Mouse (Mus musculus): Measurements from ENCODE around the gene Arnt2.
A peak's percentile ranks its signal among the peaks of the same experiment; 100 is the strongest.

Arnt2 gene

DNA sequence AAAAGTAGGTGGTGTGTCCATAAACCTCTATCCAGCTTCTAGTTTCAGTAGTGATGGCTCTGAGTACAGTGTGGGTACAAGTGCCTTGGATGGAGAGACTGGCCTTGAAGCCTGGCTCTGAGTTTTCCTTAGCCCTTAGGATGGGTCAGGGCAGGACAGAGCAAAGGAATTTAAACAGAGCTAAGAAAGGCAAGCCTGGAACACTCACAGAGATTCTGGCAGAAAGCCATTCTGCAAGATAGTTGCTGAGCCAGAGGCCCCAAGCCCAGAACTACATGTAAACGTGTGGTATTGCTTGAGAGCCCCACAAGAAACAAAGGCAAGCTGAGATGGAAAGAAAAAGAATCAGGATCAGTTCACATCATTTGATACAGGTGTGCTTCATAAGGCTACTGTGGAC, 70.8 kb downstream of the Arnt2 start:
- DNase-seq = peak; percentile 6 to 31

DNA sequence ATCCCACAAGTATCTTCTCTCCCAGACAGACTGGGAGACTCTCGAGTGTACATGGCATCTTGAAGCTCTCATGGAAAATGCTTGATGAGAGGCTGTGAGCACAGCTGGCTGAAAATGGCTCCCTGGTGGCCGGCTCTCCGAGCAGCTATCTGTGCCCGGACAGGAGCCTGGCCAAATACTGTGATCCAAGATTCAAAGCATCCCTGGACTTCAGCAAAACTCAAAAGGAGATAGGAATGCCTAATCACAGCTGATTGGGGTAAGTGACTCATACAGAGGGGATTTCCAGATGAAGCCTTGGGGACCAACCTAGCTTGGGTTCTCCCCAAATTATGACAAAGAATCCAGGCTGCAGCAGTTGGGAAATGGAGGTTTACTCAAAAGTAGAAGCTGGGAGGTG, 72.2 kb downstream of the Arnt2 start:
- no peak for DNase-seq

DNA sequence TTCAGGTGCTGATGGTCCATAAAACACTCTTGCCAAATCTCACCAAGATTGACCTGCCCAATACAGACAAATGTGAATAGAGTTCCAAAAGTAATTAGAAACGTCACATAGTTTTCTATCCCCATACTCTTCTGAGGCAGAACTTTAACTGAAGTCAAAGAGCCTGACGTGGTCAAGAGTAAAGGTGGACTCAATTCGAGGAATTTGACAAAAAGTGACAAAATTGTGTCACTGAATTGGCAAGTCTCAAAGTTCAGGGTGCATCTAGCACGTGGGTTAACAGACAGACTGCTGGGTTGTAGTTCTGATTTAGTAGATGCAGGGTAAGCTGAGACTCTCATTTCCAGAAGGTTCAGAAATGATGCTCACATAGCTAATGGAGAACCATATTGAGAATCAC, 73.1 kb downstream of the Arnt2 start:
- DNase-seq = no peak

DNA sequence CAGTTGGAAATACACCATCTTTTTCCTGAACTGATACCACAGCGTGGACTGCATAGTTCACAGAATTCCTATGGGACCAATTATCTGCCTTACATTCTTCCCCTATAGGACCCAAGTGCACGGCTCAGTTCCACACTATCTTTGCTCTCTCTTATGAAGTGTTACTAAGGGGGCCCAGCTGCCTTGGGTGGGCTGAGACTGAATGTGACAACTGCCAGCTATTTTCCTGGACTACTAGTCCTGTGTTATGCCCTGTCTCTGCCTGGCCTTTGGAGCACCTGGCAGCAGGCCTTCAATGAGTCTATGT, 73.4 kb downstream of the Arnt2 start:
- DNase-seq = no peak

DNA sequence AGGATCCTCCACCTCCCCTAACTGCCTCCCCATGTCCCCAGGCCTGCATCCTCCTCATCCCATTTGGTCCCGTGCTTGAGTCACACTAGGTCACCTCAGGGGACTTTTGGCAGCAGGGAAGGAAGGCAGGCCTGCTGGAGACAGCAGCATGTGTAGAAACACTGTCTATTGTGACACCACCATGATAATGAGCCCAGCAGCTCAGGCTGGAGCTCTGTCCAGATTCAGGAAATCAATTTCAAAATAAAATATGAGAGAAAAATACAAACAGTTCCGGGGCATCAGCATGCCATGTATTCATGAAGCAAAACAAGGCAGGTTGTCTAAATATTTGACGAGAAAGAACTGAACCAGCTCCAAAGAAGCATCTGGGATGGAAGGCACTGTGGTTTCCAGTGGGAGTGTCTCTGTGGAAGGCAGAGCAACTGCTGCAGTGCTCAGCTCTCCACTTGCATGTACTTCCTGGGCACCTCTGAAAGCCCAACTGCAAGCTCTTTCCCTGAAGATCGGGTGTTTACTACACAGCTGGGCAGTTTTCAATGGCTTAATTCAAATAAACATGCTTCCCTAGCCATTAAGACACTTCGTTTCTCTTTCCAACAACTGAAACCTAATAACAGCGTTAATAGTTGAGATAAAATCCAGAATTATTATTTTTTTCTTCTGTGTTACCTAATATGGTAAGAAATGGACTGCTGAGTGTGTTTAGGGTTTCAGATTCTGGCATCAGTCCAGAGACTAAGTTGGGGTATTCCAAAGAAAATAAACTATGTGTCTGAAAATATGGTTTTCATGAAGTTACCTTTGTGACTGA, 74.0 kb downstream of the Arnt2 start:
- no peak for DNase-seq

DNA sequence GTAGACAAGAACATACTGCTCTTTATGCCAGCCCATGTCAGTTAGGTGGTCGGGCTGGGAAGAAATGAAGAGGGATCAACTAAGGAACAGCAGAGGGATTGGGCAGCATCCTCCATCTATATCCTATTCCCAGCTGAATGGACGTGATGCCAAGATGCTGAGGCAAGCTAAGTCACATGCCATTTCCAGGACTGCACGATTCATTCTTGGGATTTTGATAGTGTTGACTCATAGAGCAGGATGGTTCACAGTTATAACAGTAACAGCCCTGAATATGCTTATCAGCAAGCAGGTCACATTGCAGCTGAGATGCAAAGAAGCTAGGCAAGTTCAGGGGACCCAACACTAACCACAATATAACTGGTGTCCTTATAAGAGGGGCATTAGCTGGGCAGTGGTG, 76.0 kb downstream of the Arnt2 start:
- no peak for DNase-seq

DNA sequence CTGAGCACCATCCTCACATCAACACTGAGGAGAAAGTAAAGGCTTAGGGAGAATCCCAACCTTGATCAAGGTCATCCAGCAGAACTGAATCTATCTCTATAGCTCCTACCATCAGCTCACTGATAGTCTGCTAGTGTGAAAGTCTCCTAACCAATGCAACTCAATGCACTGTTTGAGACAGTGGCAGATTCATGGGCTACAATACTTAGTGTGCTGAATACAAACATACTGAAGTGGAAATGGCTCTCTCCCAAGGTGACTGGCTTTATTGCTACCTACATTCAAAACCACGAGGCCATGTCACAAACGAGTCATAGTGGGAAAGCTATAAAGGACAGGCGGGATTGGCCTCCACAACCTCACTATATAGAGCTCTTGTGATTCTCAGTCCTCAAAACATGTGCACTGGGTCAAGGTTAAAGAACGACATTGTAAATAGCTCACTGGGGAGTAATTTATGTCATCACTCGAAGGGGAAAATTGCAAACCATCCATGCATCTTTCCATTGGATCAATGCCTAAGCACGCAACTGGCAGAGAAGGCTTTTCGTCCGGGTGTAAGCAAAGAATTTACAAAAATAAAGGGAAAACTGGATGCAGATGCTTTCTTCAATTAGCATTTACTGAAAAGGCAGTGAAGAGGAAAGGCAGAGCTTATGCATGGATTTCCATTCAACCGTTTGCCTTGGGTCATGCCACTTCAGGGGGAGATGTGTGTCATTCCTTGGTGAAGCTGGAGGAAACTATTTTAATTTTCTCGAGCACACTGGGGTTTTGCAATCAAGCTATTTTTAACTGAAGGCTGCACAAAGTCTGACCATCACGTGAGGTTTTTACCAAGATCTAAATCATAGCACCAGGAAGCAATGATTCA, 77.4 kb downstream of the Arnt2 start:
- no peak for DNase-seq

DNA sequence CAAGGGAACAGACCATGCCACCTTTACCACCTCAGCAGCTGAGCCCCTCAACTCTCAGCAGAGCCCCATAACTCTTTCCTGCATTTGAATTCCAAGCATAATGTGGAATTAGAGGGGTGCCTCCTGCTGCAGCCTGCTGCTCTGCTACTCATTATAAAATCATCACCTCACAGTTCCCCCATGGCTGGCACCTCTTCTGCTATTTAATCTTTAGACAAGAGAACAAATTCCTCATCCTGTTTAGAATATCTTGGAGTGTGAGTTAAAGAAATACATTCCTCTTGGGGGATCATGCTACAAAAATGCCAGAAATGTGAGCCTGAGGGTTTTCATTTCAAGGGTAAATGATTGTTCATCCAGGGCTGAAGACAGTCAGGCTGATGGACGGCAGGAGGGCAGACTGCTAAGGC, 80.8 kb downstream of the Arnt2 start:
- DNase-seq = no peak

DNA sequence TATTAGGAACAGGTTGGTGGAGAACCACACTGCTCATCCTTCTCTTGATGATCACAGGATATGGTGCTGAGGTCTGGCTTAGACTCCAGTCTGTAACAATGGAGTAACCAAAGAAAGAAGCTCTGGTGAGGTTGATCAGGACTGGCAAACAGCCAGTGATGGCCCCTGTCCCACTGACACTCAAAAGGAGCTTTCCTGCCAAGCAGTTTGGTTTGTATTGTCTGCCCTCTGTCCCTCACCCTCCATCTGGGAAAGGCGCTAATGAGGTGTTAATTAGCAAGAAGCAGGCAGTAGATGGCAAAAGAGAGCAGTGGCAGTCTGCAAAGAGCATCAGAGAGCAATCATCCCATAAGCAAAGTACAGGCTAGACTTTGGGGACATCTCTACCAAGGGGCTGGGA, 81.2 kb downstream of the Arnt2 start:
- peak; percentile 59 to 66 for DNase-seq

DNA sequence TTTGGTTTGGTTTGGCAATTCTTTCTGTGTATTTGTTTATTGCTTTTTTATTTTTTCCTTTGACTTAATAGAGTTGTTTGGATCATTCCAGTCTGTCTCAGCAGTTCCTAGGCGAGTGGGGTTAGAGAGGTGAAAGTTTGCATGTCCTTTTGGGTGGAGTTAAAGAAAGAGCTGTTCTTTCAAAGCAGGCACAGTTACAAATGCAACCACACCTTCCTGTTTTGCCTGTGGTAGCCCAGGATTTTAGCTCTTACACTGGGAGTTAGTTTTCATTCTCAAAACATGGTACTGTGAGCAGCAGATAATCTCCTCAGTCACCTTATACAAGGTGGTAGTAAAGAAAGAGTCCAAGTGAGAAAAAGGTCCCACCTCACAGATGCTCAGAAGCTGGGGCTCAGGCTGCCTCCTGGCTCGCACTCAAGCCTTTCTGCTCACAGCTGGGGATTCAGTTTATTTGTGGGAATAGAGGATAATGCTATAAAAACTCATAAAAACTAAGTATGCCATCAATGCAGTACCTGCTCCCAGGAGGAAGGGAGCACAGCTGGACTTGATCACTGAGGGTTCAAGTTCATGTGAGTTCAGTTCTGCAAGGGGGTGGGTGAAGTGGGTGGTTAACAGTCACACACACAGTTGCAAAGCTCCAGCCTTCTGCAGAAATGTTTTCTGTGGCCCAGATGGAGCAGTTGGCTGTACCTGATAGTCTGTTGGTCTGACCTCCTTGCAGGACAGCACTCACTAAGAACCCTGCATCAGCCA, 84.2 kb downstream of the Arnt2 start:
- no peak for DNase-seq

DNA sequence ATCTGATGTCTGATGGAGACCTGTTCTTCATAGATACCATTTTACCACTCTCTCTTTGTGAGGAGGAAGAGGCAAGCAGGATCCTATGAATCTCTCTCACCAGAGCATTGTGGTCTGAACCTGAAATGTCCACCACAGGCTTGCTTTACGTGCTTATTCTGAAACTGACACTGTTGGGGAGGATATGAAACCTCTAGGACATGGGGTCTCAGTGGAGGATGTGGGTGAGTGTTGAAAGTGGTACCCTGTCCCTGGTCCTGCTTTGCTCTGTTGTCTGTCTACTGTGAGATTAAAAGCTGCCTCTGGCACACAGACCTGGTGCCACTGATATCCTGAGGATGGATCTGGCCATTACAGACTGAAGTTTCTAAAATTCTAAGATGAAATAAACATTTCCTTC, 88.4 kb downstream of the Arnt2 start:
- DNase-seq = no peak

DNA sequence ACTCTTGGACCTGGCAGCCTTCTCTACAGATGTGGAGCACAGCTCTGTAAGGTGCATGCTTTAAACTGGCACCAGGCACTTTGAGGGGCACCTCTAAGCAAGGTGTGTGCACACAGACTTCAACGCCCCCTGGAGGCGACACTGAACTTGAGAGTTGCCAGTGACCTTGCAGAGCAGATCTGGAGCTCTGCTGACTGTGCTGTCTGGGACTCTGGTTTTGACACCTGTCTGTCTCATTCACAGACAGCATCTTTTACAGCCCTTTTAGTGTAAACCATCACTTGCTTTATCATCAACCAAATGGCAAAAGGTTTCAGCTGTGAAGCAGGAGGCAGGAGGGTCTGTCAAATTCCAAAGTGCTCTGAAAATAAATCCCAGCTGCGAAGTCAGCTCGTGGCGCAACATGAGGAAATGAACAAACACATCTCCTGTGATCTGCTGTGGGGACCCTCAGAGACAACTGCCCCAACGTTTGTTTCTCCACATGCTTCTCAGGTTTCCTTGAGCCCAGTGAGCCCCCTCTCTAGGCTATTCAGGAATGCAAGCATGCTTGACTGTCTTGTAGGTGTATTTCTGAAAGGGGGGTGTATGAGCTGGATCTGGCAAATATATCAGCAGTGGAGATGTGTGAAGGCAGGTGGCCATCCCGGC, 94.5 kb downstream of the Arnt2 start:
- peak in 1 of 2 experiments; percentile 31 for DNase-seq

DNA sequence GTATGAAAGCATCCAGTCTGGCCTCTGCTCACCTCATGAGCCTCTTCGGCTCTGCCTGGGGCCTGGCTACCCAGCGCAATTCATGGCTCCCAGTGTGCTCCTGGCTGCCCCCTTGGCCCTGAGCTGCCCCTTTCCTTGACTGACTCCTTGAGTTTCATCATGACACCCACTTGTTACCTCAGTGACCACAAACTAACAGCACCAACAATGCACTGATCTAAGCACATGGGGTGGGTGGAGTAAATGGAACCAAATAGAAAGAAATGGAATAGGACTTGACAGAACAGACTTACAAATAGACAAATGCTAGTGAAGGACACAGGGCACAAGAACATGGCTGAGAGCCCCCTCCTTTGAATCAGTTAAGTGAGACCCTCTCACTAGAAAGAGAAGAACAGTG, 95.2 kb downstream of the Arnt2 start:
- DNase-seq = no peak

DNA sequence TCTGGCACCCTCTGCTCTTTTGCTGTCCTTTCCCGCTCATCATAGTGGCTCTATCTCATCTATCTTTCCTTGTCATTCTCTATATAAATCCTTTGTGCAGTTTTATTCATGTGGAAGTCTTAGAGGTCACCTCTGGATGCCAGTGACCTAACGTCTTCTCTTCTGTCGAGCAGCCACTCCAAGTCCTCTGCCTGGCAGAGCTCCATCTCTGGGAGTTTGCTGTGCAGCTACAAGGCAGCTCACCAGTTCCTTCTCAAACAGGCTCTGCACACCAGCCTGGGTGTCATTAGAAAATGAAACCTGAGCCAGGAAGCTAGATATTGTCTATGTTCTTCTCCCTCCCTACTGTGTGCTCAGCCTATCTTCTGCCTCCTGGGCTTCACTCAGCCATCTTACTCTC, 98.4 kb downstream of the Arnt2 start:
- peak in 1 of 2 experiments; percentile 9 for DNase-seq

DNA sequence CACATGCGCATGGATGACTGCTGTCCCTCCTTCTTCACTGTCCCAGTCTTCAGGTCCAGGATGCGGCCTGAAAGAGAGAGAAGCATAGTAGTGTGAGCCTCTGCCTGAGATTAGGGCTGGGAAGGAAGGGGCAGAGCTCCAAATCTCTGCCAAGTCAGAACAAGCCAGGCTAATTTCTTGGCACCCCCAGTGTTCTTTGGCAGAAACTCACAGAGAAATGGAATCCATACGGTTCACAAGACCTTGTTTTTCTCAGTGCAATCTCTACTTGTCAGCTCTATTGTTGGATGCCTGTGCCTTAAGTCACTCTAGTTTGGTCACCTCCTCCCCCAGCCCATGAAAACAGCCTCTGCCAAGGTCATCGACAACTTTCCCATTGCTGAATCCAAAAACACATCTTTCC, 99.1 kb downstream of the Arnt2 start:
- peak; percentile 23 to 47 for DNase-seq

DNA sequence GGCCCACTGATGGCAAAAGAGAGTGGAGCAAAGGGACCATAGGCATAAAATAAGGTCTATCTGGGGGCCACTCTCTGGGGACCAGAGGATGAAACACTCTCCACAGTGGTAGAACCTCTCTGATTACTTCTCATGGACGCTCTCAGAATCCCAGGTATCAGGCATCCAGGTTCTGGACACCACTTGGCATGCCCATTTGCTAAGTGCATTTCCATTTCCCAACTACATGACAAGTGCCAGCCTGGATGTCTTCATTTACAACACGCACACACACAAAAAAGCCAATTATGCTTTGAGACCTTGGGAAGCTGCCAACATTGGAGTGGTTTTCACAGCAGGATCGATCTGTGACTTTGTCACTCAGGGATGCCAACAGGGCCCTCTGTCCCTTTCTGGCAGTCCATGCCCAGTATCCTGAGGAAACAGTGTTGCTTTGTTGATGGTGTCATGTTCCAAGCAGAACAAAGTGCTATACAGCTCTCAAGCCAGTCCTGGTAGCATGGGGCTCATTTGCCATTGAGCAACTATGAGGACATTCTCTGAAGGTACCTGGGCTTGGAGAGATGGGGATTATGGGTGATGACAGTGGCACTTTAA, 102.5 kb downstream of the Arnt2 start:
- peak; percentile 49 to 60 for DNase-seq

DNA sequence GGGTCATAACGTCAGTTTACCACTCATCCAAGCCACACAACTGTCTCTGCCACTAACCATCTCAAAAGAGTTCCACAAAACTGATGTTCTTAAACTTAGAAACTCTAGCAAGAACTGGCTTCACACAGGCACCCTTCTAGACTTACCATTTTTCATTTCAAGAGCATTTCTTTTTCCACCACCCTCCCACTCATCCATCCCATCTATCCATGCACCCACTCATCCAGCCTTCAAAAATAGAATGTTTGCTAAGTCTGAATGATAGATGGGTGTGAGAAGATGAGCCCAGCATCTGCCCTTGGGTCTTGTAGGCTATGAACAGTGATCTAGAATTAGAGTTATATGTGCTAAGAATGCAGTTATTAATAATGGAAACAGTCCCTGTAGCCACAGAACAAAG, 109.7 kb downstream of the Arnt2 start:
- DNase-seq = no peak

DNA sequence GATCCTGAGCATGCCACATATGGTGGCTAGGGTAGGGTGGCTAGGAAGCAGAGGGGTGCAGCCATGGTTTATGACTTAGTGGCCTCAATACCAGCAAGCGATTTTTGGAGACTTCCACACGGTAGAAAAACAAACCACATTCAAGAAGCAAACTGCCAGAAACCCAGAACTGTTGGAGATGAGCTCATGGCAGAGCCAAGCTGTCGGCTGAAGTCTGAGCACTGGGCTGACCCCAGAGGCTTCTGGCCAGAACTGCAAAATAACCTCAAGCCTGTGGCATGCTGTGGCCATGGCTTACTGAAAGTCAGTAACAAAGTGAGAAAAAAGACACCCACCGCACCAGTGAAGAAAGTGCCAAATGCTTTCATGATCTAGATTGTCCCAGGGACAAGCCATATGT, 110.4 kb downstream of the Arnt2 start:
- peak in 1 of 2 experiments; percentile 18 for DNase-seq

DNA sequence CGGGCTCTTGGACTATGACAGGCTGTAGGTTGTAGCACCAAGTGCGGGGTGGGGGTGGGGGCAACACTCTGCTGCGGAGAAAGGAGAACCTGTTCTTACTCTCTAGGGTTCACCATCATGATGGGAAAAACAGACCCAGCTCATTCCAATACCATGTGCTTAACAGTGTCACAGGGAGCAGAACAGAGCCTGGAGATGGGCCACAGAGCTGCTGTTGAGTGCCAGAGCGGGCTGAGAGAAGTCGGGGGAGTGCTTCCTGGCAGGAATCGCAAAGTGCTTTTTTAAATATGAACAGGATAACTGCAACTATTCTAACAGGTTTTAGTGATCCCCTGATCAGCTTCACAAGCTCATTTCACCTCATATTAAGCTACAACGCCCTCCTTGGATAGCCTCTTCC, 116.9 kb downstream of the Arnt2 start:
- DNase-seq = no peak

DNA sequence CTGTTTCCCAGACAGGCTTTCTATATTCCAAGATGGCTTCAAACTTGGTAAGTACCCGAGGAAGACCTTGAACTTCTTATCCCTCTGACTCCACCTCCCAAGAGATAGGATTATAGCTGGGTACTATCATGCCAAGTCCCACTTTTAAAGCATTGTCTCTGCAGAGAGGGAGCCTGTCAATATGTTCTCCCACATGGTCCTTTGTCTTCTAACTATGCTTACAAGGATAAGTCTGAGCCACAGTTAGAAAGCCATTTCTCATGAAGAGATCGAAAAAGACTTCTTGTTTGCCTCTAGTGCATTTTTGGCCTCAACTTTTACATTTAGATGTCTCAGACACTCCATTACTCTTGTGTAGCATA, 122.8 kb downstream of the Arnt2 start:
- DNase-seq = no peak

DNA sequence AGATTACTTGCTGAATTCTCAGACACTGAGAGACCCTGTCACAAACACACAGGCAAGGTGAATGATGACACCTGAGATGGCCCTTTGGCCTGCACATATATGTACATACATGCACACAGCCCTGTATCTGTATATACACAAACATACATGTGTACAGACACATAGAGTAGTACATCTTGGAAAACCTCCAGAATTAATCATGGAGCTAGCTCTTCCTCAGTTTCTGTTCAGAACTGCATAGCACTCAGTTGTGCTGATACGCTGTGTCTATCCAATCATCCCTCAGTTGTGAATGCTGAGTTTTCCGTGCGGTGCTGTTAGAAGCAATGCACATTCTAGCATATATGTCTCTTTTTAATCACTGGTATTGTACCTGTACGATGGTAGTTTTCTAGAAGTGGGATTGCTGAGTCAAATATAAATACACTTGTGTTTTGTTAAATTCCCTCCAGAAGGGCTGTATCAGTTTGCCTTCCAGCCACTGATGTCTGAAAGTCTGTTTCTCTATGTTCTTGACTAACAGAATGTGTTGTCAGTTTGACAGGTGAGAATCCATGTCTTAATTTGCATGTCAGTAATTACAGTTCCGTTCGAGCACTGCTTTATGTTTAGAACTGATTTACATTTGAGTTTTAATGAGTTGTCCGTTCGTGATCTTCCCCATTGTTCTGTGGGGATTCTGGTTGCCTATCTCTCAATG, 123.3 kb downstream of the Arnt2 start:
- DNase-seq = no peak

DNA sequence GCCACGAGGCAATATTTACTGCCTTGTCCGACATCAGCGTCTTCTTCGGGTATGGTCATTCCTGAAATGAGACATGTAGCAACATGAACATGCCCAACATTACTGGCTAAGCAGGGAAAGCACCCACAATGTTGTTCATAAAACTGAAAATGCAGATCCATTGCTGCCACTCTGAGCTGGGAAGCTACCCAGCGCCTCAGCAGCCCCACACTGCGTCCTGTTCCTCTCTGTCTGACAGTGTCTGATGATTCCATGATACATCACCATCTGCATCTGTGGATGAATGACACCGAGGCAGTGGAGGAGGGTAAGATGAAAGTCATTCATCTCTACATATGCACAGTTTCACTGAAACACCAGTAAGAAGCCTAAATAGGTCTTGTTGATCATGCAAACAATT, 124.2 kb downstream of the Arnt2 start:
- DNase-seq = no peak
